Mouse (Mus musculus) heart, embryonic 11.5 days (tissue): ENCODE results near the gene Ccdc182. TPM values are rescaled to one million over a fixed set of nuclear protein-coding genes. Genes with fewer than 3 reads are reported as not detected.

Experiments
- ATAC-seq: fragments of 200-750 bp; cut with Nextera tagmentation; replicated peaks from 2 replicates; pipeline ENCODE4 v1.8.0; 2017; ENCODE audit warnings: moderate library complexity; ENCODE audit not compliant: insufficient number of reproducible peaks, low FRiP score, low TSS enrichment
- H3K27ac ChIP-seq: fragments of 300-500 bp; sonication (generic); 2 replicates; pipeline ENCODE4 v1.5.1; 2014; ENCODE audit warnings: mild to moderate bottlenecking, low read depth, low read length
- H3K27me3 ChIP-seq: fragments of 300-500 bp; sonication (generic); 2 replicates; pipeline ENCODE4 v1.6.1; 2014; ENCODE audit warnings: mild to moderate bottlenecking, low read length, mixed read lengths; ENCODE audit not compliant: control insufficient read depth, insufficient read depth
- H3K36me3 ChIP-seq: fragments of 300-500 bp; sonication (generic); 2 replicates; pipeline ENCODE4 v1.6.1; 2014; ENCODE audit warnings: mild to moderate bottlenecking, low read length, moderate library complexity, mixed read lengths; ENCODE audit not compliant: control insufficient read depth, insufficient read depth
- H3K4me1 ChIP-seq: fragments of 300-500 bp; sonication (generic); 2 replicates; pipeline ENCODE4 v1.6.1; 2014; ENCODE audit warnings: low read length; ENCODE audit not compliant: control insufficient read depth, insufficient read depth
- H3K4me2 ChIP-seq: fragments of 300-500 bp; sonication (generic); 2 replicates; pipeline ENCODE4 v1.6.1; 2014; ENCODE audit warnings: mild to moderate bottlenecking, moderate library complexity
- H3K4me3 ChIP-seq: fragments of 300-500 bp; sonication (generic); 2 replicates; pipeline ENCODE4 v1.5.1; 2014; ENCODE audit warnings: low read depth, low read length
- H3K9ac ChIP-seq: fragments of 300-500 bp; sonication (generic); 2 replicates; pipeline ENCODE4 v1.6.1; 2014; ENCODE audit warnings: mild to moderate bottlenecking, low read depth, low read length, moderate library complexity
- H3K9me3 ChIP-seq: fragments of 300-500 bp; sonication (generic); replicated peaks from 2 replicates; pipeline ENCODE4 v1.6.1; 2016; ENCODE audit warnings: low read length; ENCODE audit not compliant: control insufficient read depth
- WGBS: fragments of 180-500 bp; shearing (Covaris S2); extraction: QIAGEN DNeasy Blood & Tissue Kit; methylation state at CpG from one replicate; pipeline ENCODE4 v1.1.7; 2014; ENCODE audit not compliant: insufficient replicate concordance; 5-methylcytosine and 5-hydroxymethylcytosine counted together
- polyA plus RNA-seq: library from polyadenylated mRNA; unstranded; fragments of >200 nt; fragmentation: Nextera tagmentation; extraction: Ambion mirVana; gene quantifications from 2 replicates; pipeline ENCODE4 v1.2.1, GENCODE M21; 2014

Ccdc182 gene
- polyA plus RNA-seq, result not detected in 2 replicates

DNA sequence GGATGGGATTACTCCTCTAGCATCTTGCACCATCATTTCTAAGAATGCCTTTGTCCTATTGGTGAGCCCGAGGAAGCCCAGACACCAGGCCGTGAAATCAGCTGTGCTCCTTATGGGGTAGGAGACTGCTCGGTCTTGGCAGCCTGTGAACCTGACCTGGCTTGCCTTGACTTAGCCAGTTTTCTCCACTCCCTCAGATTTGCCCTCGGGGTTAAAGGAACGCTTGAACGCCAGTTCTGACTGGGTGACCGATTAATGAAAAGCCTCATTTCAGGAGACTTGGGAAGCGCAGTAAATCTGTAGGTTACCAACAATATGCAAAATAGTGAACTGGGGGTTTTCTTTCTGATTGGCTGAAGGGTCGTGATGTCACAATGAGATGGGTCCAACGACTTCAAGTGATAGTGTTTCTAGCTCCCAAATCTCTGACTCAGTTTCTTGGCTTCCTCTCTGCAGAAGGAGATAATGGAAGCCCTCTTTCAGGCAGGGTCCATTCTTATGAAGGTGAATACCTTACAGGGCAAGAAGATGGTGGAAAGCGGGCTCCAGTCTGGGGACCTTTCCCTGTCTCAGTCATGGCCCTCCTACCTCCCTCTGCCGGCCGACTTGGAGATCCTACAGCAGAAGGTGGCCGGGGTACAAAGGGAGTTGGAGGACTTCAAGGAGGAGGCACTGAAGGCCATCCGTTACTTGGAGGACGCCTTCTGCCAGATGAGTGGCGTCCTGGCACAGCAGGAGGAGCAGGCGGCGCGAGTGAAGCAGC is at the start of gene Ccdc182:
Gene Ccdc182, plus strand, starts transcription at position 428 of the 763 bp plus-strand sequence.
- H3K4me1 ChIP-seq, result peaks cover 31% of the 10 kb centered on the region
- H3K4me3 ChIP-seq, result peak within 1 kb of the TSS; percentile 6; the same call in 1 of the 2 replicates
- no peaks in the 10 kb centered on the region for H3K27me3 ChIP-seq
- no peak within 1 kb of the TSS for H3K27ac ChIP-seq
- H3K9me3 ChIP-seq, result no peaks in the 10 kb centered on the region
- H3K4me2 ChIP-seq, result peak within 1 kb of the TSS; percentile 60
- no peaks in the 10 kb centered on the region for H3K36me3 ChIP-seq
- 0 out of 2 replicates have a peak within 1 kb of the TSS, but pooled peaks have one; percentile 49 for H3K9ac ChIP-seq
- ATAC-seq, result no peak
- 33% methylated on average over 20 of the region's 20 CpGs for WGBS

DNA sequence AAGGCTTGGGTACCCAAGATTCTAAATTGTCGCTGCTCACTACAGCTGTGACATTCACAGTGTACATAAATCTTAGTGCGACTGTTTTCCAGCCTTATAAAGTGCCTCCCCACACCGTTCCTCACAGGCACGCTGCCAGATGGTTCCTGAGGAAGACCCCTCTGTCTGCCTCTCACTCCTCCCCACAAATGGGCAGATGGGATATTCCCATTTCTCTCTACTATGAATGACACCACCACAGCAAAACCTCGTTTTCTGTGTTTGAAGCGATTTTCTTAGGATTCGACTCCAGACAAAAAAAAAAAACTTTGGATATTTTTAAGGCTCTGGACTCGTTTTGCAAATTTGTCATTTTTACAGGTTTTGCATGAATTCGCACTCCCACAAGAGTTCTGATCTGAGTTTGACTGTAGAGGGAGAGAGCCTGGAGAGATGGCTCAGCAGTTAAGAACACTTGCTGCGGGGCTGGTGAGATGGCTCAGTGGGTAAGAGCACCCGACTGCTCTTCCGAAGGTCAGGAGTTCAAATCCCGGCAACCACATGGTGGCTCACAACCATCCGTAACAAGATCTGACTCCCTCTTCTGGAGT is 48.2 kb upstream of the Ccdc182 start:
- H3K27ac ChIP-seq, result no peak overlapping the region
- 76% methylated on average over 14 of the region's 14 CpGs for WGBS
- no peaks in the 10 kb centered on the region for H3K36me3 ChIP-seq
- H3K9me3 ChIP-seq, result no peaks in the 10 kb centered on the region
- H3K4me2 ChIP-seq, result no peak overlapping the region
- peaks cover 12% of the 10 kb centered on the region; the same call in 1 of the 2 replicates for H3K4me1 ChIP-seq
- ATAC-seq, result no peak
- no peaks in the 10 kb centered on the region for H3K27me3 ChIP-seq
- no peak overlapping the region for H3K9ac ChIP-seq
- no peak overlapping the region for H3K4me3 ChIP-seq

DNA sequence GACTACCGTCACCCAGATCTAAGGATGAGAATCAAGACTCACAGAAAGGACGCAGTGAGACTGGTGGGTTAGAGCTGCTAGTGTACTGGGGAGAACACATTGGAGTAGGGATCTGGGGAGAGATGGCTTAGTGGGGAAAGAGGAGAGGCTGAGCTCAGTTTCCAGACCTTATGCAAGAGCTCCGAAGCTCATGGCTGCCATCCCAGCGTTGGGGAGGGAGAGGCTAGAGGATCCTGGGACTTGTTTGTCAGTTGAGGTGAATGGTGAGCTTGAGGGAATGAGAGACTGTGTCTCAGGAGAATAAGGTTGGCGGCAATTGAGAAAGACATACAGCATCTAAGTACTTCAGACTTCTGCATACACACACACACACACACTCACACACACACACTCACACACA is 45.2 kb upstream of the Ccdc182 start:
- WGBS, result 59% methylated on average over 5 of the region's 5 CpGs
- no peaks in the 10 kb centered on the region for H3K36me3 ChIP-seq
- no peaks in the 10 kb centered on the region for H3K9me3 ChIP-seq
- ATAC-seq, result no peak
- H3K9ac ChIP-seq, result no peak overlapping the region
- H3K27me3 ChIP-seq, result no peaks in the 10 kb centered on the region
- no peak overlapping the region for H3K4me3 ChIP-seq
- H3K4me1 ChIP-seq, result peaks cover 18% of the 10 kb centered on the region
- H3K27ac ChIP-seq, result no peak overlapping the region
- H3K4me2 ChIP-seq, result no peak overlapping the region

DNA sequence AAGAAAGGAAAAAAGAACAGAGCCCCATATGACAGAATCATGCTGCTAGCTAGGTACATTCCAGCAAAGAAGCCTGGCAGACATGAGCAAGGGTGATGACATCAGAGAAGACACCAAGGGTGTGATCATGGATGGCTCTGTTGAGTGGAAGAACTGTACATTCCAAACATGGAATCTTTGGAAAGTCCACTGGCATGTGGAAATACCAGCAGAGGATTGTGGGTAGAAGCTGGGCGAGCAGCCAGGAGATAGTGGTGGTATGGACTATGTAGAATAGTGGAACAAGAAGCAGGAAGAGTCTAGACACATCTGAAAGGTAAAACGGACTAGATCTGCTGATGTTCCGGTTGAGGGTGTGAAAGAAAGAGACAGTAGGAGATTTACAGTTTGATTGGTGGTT is 43.3 kb upstream of the Ccdc182 start:
- Histone ChIP-seq H3K36me3 (no peaks in the 10 kb centered on the region), H3K9me3 (no peaks in the 10 kb centered on the region), H3K4me3 (no peak overlapping the region), H3K27ac (peak overlapping the region; percentile 2; the same call in 1 of the 2 replicates), H3K4me1 (peaks cover 16% of the 10 kb centered on the region), H3K4me2 (no peak overlapping the region), H3K9ac (no peak overlapping the region), H3K27me3 (no peaks in the 10 kb centered on the region)
- no peak; the same call in 1 of the 2 replicates for ATAC-seq
- 45% methylated on average over 3 of the region's 3 CpGs for WGBS

DNA sequence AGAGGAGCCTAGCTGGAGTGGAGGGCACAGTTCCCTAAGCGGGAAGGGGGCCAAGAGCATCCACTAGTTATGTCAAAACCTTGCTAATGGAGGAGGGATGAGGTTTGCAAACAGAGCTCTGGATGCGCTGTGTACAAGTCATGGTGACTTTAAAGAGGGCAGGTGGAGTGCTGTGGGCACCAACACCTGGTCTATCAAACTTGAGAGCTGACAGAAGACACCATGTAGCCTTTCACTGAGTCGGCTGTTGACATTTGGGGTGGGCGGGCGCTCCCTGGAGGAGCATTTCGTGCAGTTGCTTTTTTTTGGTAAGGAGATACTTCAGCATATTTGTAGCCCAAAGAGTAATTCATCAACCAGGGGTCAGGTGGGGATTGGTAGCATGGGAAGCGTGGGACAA is 42.6 kb upstream of the Ccdc182 start:
- peaks cover 16% of the 10 kb centered on the region for H3K4me1 ChIP-seq
- no peak overlapping the region for H3K4me3 ChIP-seq
- H3K9ac ChIP-seq, result no peak overlapping the region
- ATAC-seq, result no peak
- WGBS, result 74% methylated on average over 7 of the region's 7 CpGs
- H3K4me2 ChIP-seq, result no peak overlapping the region
- H3K9me3 ChIP-seq, result no peaks in the 10 kb centered on the region
- H3K27me3 ChIP-seq, result no peaks in the 10 kb centered on the region
- H3K27ac ChIP-seq, result no peak overlapping the region
- no peaks in the 10 kb centered on the region for H3K36me3 ChIP-seq

DNA sequence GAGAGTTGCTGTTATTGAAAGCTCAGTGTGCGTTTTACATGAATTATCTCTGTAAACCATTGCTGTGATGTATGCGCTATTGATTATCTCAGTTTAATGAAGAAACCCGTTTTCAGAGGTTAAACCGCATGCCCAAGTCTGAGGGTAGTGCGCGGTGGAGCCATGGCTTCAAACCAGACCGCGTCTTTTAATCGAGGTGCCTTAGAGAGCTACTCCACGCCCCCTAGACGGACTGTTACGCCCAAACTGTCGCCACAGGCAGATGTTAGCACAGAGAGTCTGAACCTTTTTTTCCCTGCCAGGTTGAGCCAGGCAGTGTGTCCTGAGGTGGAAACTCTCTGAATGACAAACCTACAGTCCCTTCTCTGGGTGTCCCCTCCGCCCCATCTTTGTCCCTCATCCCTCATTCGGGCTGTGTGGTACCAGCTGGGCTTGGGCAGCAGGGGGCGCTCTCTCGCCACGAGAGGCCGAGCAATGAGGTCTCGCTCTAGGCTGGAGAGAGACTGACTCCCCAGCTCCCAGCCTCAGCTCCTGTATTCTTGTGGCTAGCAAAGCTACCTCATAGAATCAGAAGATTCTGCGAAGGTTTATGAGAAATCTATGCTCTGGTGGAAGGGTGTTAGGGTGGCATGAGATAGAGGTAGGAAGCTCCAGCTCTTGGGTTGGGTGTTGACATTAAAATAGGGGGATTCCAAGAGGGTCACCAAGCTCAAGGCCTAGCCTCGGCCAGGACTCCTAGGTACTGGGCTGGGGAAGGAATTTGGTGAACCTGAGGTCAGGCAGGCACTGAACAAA is 41.7 kb upstream of the Ccdc182 start:
- peak overlapping the region; percentile 64; the same call in 1 of the 2 replicates for H3K27ac ChIP-seq
- no peak overlapping the region; the same call in 1 of the 2 replicates for H3K4me3 ChIP-seq
- 14% methylated on average over 22 of the region's 22 CpGs for WGBS
- no peak overlapping the region for H3K9ac ChIP-seq
- H3K4me1 ChIP-seq, result peaks cover 16% of the 10 kb centered on the region
- ATAC-seq, result peak; percentile 64; the same call in 1 of the 2 replicates
- H3K9me3 ChIP-seq, result no peaks in the 10 kb centered on the region
- H3K27me3 ChIP-seq, result no peaks in the 10 kb centered on the region
- peak overlapping the region; percentile 55 for H3K4me2 ChIP-seq
- H3K36me3 ChIP-seq, result no peaks in the 10 kb centered on the region

DNA sequence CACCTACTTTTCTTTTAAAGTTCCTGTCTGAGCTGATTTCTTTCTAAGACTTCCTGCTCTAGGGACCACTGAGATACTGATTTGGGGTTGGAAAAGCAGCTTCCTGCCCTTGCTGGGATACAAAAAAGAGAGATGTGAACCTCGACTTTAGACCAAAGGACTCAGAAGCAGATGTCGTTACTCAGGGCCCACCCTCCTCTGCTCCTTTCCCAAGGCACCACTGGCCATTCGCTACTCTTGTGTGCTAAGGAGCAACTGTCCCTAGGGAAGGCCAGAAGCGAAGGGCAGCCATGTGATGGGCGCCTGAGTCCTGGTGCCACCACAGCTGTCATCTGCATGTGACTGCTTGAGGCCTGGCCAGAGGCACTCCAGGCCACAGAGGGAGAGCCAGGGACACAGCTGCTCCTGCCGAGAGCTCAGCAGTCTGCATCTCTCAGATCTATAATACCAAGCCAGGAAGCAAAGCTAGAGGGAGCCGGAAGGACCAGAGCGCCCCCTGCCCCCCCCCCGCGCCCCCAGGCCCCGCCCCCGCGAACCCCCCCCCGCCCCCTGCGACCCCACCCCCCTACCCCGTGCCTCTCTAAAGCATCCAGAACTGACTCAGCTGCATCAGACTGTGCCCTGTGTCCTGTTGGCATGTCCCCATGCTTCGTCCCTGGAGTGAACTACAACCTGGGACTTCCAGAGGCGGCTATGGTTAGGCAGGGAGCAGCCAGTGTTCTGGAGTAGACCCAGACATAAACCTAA is 40.9 kb upstream of the Ccdc182 start:
- H3K27me3 ChIP-seq, result no peaks in the 10 kb centered on the region
- H3K9me3 ChIP-seq, result no peaks in the 10 kb centered on the region
- H3K4me3 ChIP-seq, result no peak overlapping the region
- WGBS, result 13% methylated on average over 17 of the region's 18 CpGs
- H3K4me2 ChIP-seq, result no peak overlapping the region
- no peaks in the 10 kb centered on the region for H3K36me3 ChIP-seq
- peak overlapping the region; percentile 54; the same call in 1 of the 2 replicates for H3K9ac ChIP-seq
- no peak for ATAC-seq
- H3K4me1 ChIP-seq, result peaks cover 16% of the 10 kb centered on the region
- H3K27ac ChIP-seq, result peak overlapping the region; percentile 64
